Mouse (Mus musculus): ENCODE data around the gene Hs3st4. TPM values are rescaled to one million over a fixed set of nuclear protein-coding genes. Genes with fewer than 3 reads are reported as not detected.

The Hs3st4 gene
- polyA plus RNA-seq (2014; fragmentation: Nextera tagmentation; extraction: Ambion mirVana) = 0.11 TPM in 1 of 2 replicates, not detected in the other

DNA sequence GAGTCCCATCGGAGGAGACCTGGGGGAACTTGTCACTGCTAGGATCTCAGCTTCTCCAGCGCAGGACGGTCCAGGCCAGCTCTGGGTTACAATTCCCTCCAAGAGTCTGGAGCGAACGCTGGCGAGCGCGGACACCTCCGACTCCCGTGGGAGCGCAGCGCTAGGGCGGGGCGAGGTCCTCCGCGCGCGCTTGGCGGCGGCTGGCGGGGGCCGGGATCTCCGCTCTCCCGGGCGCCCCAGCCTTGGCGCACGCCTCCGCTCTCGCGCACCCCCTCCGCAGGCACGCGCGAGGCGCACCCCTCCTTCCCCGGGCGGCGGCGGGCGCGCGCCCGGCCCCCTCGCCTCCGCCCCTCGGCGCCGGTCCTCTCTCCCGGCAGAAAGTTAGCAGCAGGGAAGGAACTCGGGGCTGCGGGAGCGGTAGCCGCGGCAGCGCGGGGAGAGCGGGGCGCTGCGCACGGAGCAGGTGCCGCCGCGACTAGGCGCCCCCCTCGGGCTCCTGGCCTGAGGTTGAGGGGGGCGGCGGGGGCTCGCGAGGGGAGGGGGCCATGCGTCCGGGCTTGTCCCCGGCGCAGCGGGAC, at the start of gene Hs3st4:
Hs3st4 (plus strand) TSS at position 409 of the 578 bp plus-strand sequence.
- Histone ChIP-seq H3K36me3 (ENCODE audit: control insufficient read depth, insufficient read depth, low read length) (no peaks in the 10 kb centered on the region), H3K4me2 (ENCODE audit: low read length) (peak within 1 kb of the TSS; percentile 79), H3K9ac (ENCODE audit: low read length) (no peak within 1 kb of the TSS), H3K4me3 (ENCODE audit: low read depth, low read length) (peak within 1 kb of the TSS; percentile 44), H3K27ac (ENCODE audit: low read depth) (no peak within 1 kb of the TSS), H3K27me3 (replicated peaks; ENCODE audit: control insufficient read depth, insufficient read depth, low read length) (peaks cover 75% of the 10 kb centered on the region), H3K4me1 (replicated peaks; ENCODE audit: control insufficient read depth, insufficient read depth, low read length) (peaks cover 6% of the 10 kb centered on the region; the same call in 1 of the 2 replicates), H3K9me3 (ENCODE audit: control insufficient read depth, low read length) (no peaks in the 10 kb centered on the region)
- ATAC-seq (replicated peaks; ENCODE audit: low FRiP score, low TSS enrichment, low read depth) (0 out of 2 replicates have a peak, but pooled peaks have one; percentile 19), DNase-seq (ENCODE audit: low spot score) (peak; percentile 58)
- WGBS = 1% methylated on average over 51 of the region's 74 CpGs

DNA sequence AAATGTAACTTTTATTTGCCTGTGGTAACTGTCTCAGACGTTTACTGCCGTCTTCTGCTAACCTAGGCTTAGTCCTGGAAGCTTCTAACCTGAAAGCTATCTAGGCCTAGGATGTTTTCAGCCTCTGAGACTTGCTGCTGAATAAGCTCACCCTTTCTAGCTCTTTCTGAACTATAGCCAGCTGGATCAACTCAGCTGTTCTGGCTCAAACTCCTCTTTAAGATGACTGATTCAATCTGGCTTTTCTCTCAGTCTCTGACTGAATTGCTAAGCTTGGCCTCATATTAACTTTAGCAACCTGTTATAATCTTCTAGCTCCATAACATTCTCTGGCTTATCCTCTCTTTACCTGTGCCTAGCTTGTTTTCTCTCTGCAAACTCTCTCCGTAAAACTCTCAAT, 35.8 kb upstream of the Hs3st4 start:
- Histone ChIP-seq H3K4me1 (replicated peaks; ENCODE audit: control insufficient read depth, insufficient read depth, low read length) (no peaks in the 10 kb centered on the region), H3K9ac (ENCODE audit: low read length) (no peak overlapping the region), H3K36me3 (ENCODE audit: control insufficient read depth, insufficient read depth, low read length) (no peaks in the 10 kb centered on the region), H3K4me2 (ENCODE audit: low read length) (no peak overlapping the region), H3K9me3 (ENCODE audit: control insufficient read depth, low read length) (no peaks in the 10 kb centered on the region), H3K27me3 (replicated peaks; ENCODE audit: control insufficient read depth, insufficient read depth, low read length) (no peaks in the 10 kb centered on the region), H3K27ac (ENCODE audit: low read depth) (no peak overlapping the region), H3K4me3 (ENCODE audit: low read depth, low read length) (no peak overlapping the region)
- 58% methylated on average over 3 of the region's 3 CpGs for WGBS
- DNase-seq (ENCODE audit: low spot score) (no peak), ATAC-seq (replicated peaks; ENCODE audit: low FRiP score, low TSS enrichment, low read depth) (no peak)

DNA sequence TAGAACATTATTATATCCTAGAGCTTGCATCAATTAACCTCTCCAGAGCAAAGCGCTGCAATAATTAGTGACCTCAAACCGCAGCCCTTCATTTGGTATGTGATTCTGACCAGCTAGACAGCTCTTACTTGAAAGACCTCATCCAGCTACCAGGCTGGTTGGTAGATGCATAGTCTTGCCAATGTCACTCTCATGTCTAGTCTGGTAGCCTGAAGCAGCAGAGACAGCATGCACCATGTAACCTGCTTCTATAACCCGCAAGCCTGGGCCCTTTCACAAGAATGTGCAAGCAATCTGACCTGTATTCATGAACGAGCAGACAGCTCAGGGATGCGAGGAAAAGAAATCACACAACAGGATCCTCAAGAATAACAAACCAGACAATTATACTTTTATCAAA, 19.6 kb upstream of the Hs3st4 start:
- H3K9ac ChIP-seq (ENCODE audit: low read length) = no peak overlapping the region
- H3K9me3 ChIP-seq (ENCODE audit: control insufficient read depth, low read length) = 0 out of 2 replicates have a peak, but pooled peaks cover 6% of the 10 kb centered on the region
- 83% methylated on average over 5 of the region's 5 CpGs for WGBS
- no peak overlapping the region for H3K4me3 ChIP-seq (ENCODE audit: low read depth, low read length)
- no peaks in the 10 kb centered on the region for H3K4me1 ChIP-seq (replicated peaks; ENCODE audit: control insufficient read depth, insufficient read depth, low read length)
- H3K36me3 ChIP-seq (ENCODE audit: control insufficient read depth, insufficient read depth, low read length) = no peaks in the 10 kb centered on the region
- no peaks in the 10 kb centered on the region for H3K27me3 ChIP-seq (replicated peaks; ENCODE audit: control insufficient read depth, insufficient read depth, low read length)
- DNase-seq (ENCODE audit: low spot score) (no peak), ATAC-seq (replicated peaks; ENCODE audit: low FRiP score, low TSS enrichment, low read depth) (no peak)
- H3K4me2 ChIP-seq (ENCODE audit: low read length) = no peak overlapping the region
- H3K27ac ChIP-seq (ENCODE audit: low read depth) = no peak overlapping the region

DNA sequence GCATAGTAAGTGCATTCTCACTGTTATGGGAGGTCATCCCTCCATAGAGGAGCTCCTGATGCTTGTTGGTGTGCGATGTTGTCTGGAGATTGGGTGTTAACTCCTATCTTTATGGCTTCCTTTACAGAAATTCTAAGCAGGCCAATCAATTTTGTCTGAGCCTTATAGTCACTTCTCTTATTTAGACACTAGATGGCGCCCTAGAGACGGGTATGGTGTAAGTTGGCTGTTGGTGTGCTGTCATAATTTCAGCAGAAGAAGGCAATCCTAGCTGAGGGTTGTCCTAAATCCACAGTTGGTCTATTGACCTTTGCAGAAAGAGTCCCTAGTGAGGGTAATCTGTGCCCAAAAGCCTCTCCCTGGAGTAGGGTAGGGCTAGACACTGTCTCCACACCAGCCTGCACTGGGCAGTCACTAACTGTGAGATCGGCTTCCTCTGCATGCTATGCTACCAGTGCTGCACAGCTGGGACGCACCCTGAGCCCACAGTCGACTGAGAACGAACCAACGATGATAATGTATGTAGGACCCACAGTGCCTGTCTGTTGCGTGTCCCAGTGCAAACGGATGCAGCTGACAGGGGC, 18.0 kb upstream of the Hs3st4 start:
- DNase-seq (ENCODE audit: low spot score) = no peak
- Histone ChIP-seq H3K4me2 (ENCODE audit: low read length) (no peak overlapping the region), H3K4me1 (replicated peaks; ENCODE audit: control insufficient read depth, insufficient read depth, low read length) (no peaks in the 10 kb centered on the region), H3K36me3 (ENCODE audit: control insufficient read depth, insufficient read depth, low read length) (no peaks in the 10 kb centered on the region), H3K27ac (ENCODE audit: low read depth) (no peak overlapping the region), H3K4me3 (ENCODE audit: low read depth, low read length) (no peak overlapping the region), H3K9me3 (ENCODE audit: control insufficient read depth, low read length) (0 out of 2 replicates have a peak, but pooled peaks cover 6% of the 10 kb centered on the region), H3K27me3 (replicated peaks; ENCODE audit: control insufficient read depth, insufficient read depth, low read length) (no peaks in the 10 kb centered on the region), H3K9ac (ENCODE audit: low read length) (no peak overlapping the region)
- 53% methylated on average over 10 of the region's 10 CpGs for WGBS
- no peak for ATAC-seq (replicated peaks; ENCODE audit: low FRiP score, low TSS enrichment, low read depth)

DNA sequence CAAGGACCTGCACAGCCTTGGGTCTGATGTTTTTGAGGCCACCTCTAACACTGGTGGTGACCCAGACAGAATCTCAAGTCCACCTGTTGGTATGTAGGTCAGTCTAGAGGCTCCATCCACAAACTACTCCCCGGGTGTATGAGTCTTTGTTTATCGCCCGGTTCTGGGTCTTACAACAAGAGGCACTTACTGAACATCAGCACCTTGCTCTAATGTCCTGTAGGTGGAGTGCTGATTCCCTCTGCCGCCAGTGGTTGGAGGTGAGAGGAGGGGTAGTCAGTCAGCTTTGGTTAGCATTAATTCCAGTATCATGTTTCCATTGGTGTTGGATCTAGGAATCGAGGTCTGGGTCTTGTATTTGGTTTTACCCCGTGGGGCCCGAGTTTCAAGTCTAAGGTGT, 17.2 kb upstream of the Hs3st4 start:
- WGBS = 71% methylated on average over 7 of the region's 7 CpGs

DNA sequence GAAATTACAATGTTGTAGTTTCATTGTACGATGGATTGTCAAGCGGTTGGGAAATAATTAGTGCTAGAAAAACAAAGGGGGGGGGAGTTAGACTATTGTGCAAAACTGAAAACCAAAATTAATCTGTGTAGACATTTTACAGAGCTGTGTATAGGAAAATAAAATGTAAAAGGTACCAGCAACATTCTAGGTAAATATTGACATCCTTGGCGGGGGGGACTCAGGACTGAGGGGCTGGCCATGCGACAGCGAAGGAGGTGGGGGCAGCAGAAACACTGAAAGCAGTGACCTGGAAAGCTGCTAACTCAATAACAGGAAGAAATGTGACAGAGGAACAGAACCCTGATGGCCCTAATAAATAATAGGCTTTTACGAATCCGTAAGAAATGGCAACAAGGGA, 7.2 kb upstream of the Hs3st4 start:
- DNase-seq (ENCODE audit: low spot score) = no peak
- Histone ChIP-seq H3K4me3 (ENCODE audit: low read depth, low read length) (no peak overlapping the region), H3K9ac (ENCODE audit: low read length) (no peak overlapping the region), H3K27me3 (replicated peaks; ENCODE audit: control insufficient read depth, insufficient read depth, low read length) (peaks cover 7% of the 10 kb centered on the region; the same call in 1 of the 2 replicates), H3K9me3 (ENCODE audit: control insufficient read depth, low read length) (no peaks in the 10 kb centered on the region), H3K4me2 (ENCODE audit: low read length) (no peak overlapping the region), H3K27ac (ENCODE audit: low read depth) (no peak overlapping the region), H3K36me3 (ENCODE audit: control insufficient read depth, insufficient read depth, low read length) (no peaks in the 10 kb centered on the region), H3K4me1 (replicated peaks; ENCODE audit: control insufficient read depth, insufficient read depth, low read length) (no peaks in the 10 kb centered on the region)
- WGBS = 66% methylated on average over 7 of the region's 7 CpGs
- ATAC-seq (replicated peaks; ENCODE audit: low FRiP score, low TSS enrichment, low read depth) = no peak

More for the DNA sequence above, 17.2 kb upstream of the Hs3st4 start:
- H3K9ac ChIP-seq (ENCODE audit: low read length) = no peak overlapping the region
- H3K4me1 ChIP-seq (replicated peaks; ENCODE audit: control insufficient read depth, insufficient read depth, low read length) = no peaks in the 10 kb centered on the region
- no peak overlapping the region for H3K4me3 ChIP-seq (ENCODE audit: low read depth, low read length)
- ATAC-seq (replicated peaks; ENCODE audit: low FRiP score, low TSS enrichment, low read depth) = no peak
- no peak for DNase-seq (ENCODE audit: low spot score)
- no peaks in the 10 kb centered on the region for H3K27me3 ChIP-seq (replicated peaks; ENCODE audit: control insufficient read depth, insufficient read depth, low read length)
- 0 out of 2 replicates have a peak, but pooled peaks cover 6% of the 10 kb centered on the region for H3K9me3 ChIP-seq (ENCODE audit: control insufficient read depth, low read length)
- H3K27ac ChIP-seq (ENCODE audit: low read depth) = no peak overlapping the region
- no peaks in the 10 kb centered on the region for H3K36me3 ChIP-seq (ENCODE audit: control insufficient read depth, insufficient read depth, low read length)
- H3K4me2 ChIP-seq (ENCODE audit: low read length) = no peak overlapping the region

DNA sequence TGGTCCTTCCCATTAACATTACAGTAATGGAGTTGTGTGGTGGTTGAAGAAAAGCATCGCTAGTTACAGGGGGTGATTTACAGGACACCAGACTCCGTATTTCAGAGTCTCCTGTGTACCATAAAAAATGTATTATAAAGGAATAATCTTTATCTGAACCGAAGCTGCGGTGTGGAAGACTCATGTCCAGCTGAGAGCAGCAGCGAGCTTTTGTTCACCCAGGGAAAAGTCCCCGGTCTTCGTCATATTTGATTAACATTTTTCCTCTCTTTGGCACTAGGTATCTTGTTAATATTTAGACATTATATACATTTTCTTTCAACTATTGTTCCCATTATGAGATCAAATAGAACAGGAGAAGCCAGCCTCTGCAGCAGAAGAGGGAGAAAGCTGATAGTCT, 1.2 kb upstream of the Hs3st4 start:
- 43% methylated on average over 7 of the region's 7 CpGs for WGBS
- Histone ChIP-seq H3K4me2 (ENCODE audit: low read length) (no peak overlapping the region), H3K9me3 (ENCODE audit: control insufficient read depth, low read length) (no peaks in the 10 kb centered on the region), H3K27ac (ENCODE audit: low read depth) (no peak overlapping the region), H3K4me1 (replicated peaks; ENCODE audit: control insufficient read depth, insufficient read depth, low read length) (peaks cover 6% of the 10 kb centered on the region; the same call in 1 of the 2 replicates), H3K27me3 (replicated peaks; ENCODE audit: control insufficient read depth, insufficient read depth, low read length) (peaks cover 67% of the 10 kb centered on the region), H3K4me3 (ENCODE audit: low read depth, low read length) (no peak overlapping the region), H3K36me3 (ENCODE audit: control insufficient read depth, insufficient read depth, low read length) (no peaks in the 10 kb centered on the region), H3K9ac (ENCODE audit: low read length) (no peak overlapping the region)
- ATAC-seq (replicated peaks; ENCODE audit: low FRiP score, low TSS enrichment, low read depth) (no peak), DNase-seq (ENCODE audit: low spot score) (no peak)

DNA sequence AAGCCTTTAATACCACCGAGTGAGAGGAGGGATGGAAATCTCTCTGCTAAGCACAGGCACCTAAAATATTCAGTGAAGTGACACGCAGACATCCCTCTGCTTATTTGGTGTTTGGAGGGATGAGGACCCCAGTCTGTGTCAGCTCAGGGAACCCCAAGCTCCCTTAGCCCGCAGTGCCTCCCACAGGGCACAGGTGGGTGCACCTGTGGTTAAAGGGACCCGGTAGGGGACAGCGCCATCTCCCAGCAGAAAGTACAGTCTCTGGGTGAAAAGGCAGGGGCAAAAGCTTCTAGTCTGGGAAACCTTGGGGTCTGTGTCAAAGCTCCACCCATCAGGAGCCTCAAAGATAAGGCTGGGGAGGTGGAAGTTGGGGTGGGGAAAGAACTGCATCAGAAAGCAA, 659 bp upstream of the Hs3st4 start:
- H3K4me2 ChIP-seq (ENCODE audit: low read length) = peak overlapping the region; percentile 79

More for the DNA sequence above, 659 bp upstream of the Hs3st4 start:
- DNase-seq (ENCODE audit: low spot score) (no peak), ATAC-seq (replicated peaks; ENCODE audit: low FRiP score, low TSS enrichment, low read depth) (no peak)
- 2% methylated on average over 5 of the region's 5 CpGs for WGBS
- Histone ChIP-seq H3K9me3 (ENCODE audit: control insufficient read depth, low read length) (no peaks in the 10 kb centered on the region), H3K36me3 (ENCODE audit: control insufficient read depth, insufficient read depth, low read length) (no peaks in the 10 kb centered on the region), H3K4me3 (ENCODE audit: low read depth, low read length) (peak overlapping the region; percentile 44; the same call in 1 of the 2 replicates), H3K9ac (ENCODE audit: low read length) (no peak overlapping the region), H3K4me1 (replicated peaks; ENCODE audit: control insufficient read depth, insufficient read depth, low read length) (peaks cover 6% of the 10 kb centered on the region; the same call in 1 of the 2 replicates), H3K27ac (ENCODE audit: low read depth) (no peak overlapping the region), H3K27me3 (replicated peaks; ENCODE audit: control insufficient read depth, insufficient read depth, low read length) (peaks cover 72% of the 10 kb centered on the region)

Measured in intestine, embryonic 14.5 days (tissue).